Mouse (Mus musculus) kidney, postnatal 0 days (tissue): ENCODE results near the gene Catip. TPM values are rescaled to one million over a fixed set of nuclear protein-coding genes. Genes with fewer than 3 reads are reported as not detected.
"Not testable (repeated sequence)": the region's sequence is repeated elsewhere in the genome, so short reads cannot be mapped to it uniquely, and the experiment has no call there.

Experiments used
- ATAC-seq: fragments of 200-750 bp; cut with Nextera tagmentation; replicated peaks from 2 replicates; pipeline ENCODE4 v1.8.0; 2017; ENCODE audit warnings: low read depth, moderate number of reproducible peaks, moderate TSS enrichment, moderate library complexity; ENCODE audit not compliant: low FRiP score
- DNase-seq: peaks from one replicate; pipeline ENCODE4 v3.0.0-alpha.2; 2016; ENCODE audit warnings: low spot score
- H3K27ac ChIP-seq: fragments of 300-500 bp; sonication (generic); 2 replicates; pipeline ENCODE4 v1.5.1; 2014; ENCODE audit warnings: mild to moderate bottlenecking
- H3K27me3 ChIP-seq: fragments of 300-500 bp; sonication (generic); 2 replicates; pipeline ENCODE4 v1.6.1; 2014; ENCODE audit warnings: low read length, mixed read lengths; ENCODE audit not compliant: insufficient read depth
- H3K36me3 ChIP-seq: fragments of 300-500 bp; sonication (generic); 2 replicates; pipeline ENCODE4 v1.6.1; 2014; ENCODE audit warnings: low read length, mixed read lengths; ENCODE audit not compliant: insufficient read depth
- H3K4me1 ChIP-seq: fragments of 300-500 bp; sonication (generic); replicated peaks from 2 replicates; pipeline ENCODE4 v1.6.1; 2014; ENCODE audit warnings: antibody characterized with exemption, low read length, mixed read lengths; ENCODE audit not compliant: insufficient read depth
- H3K4me2 ChIP-seq: fragments of 300-500 bp; sonication (generic); 2 replicates; pipeline ENCODE4 v1.6.1; 2014; ENCODE audit warnings: mild to moderate bottlenecking, low read length, moderate library complexity, mixed read lengths
- H3K4me3 ChIP-seq: fragments of 300-500 bp; sonication (generic); replicated peaks from 2 replicates; pipeline ENCODE4 v1.5.1; 2014; ENCODE audit warnings: low read depth, low read length
- H3K9ac ChIP-seq: fragments of 300-500 bp; sonication (generic); 2 replicates; pipeline ENCODE4 v1.6.1; 2014; ENCODE audit warnings: low read depth, low read length
- H3K9me3 ChIP-seq: fragments of 300-500 bp; sonication (generic); replicated peaks from 2 replicates; pipeline ENCODE4 v1.6.1; 2016; ENCODE audit warnings: low read length, inconsistent platforms, mixed read lengths
- CTCF ChIP-seq: IDR thresholded peaks from 2 replicates; pipeline ENCODE4 v1.5.1; 2016; ENCODE audit warnings: antibody characterized with exemption, low read depth, mild to moderate bottlenecking, moderate library complexity
- WGBS: fragments of 180-500 bp; shearing (Covaris S2); extraction: QIAGEN DNeasy Blood & Tissue Kit; methylation state at CpG from one replicate; pipeline ENCODE4 v1.1.7; 2014; 5-methylcytosine and 5-hydroxymethylcytosine counted together
- polyA plus RNA-seq: library from polyadenylated mRNA; unstranded; fragments of >200 nt; fragmentation: Nextera tagmentation; extraction: Ambion mirVana; gene quantifications from 2 replicates; pipeline ENCODE4 v1.2.1, GENCODE M21; 2015

Gene Catip
- polyA plus RNA-seq, 1 experiment from 2014 or later, result 0.75 TPM

GRCm38 (mm10) chr1:74335033-74335432 lies 26.9 kb upstream of the Catip start:
- Histone ChIP-seq H3K9ac (no peak overlapping the region), H3K36me3 (no peaks in the 10 kb centered on the region), H3K4me3 (no peak overlapping the region), H3K4me2 (0 out of 2 replicates have a peak overlapping the region, but pooled peaks have one; percentile 4), H3K9me3 (no peaks in the 10 kb centered on the region), H3K27me3 (no peaks in the 10 kb centered on the region), H3K4me1 (peaks cover 18% of the 10 kb centered on the region), H3K27ac (no peak overlapping the region)
- TF ChIP-seq CTCF, result no peak
- 49% methylated on average over 4 of the region's 4 CpGs for WGBS
- ATAC-seq, result no peak
- DNase-seq, result no peak

DNA sequence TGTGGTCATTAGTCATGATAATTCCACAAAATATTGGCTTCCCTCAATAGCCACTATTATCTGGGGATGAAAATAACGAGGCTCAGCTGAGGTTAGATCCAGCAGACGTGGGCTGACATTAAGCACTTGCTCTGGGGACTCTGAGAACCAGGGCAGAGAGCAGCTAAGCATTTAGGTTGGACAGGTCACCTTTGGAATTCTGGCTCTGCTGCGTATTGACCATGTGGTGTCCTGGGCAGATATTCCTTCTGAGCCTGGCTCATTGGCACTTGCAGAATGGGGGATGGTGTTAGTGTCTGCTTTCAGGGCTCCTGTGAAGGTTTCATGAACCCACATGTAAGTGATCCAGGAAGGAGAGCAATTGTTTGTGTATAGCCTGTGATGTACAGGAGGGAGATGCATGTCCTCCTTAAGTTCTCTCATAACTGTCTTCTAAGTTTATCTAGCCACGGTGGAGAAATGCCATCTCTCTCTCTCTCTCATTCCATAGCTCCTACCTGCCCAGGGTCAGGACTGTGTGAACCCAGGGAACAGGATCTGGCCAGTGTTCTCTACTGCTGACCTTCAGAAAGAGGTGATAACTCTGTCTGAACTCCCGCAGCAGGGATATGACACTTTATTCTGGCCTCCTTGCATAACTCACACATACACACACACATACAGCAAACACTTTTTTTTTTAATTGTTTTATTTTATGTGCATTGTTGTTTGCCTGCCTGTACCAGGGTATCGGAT lies 26.3 kb upstream of the Catip start:
- H3K4me1 ChIP-seq, result peaks cover 15% of the 10 kb centered on the region
- ATAC-seq, result no peak
- DNase-seq, result no peak
- WGBS, result 77% methylated on average over 6 of the region's 6 CpGs
- H3K9ac ChIP-seq, result no peak overlapping the region
- no peak overlapping the region for H3K27ac ChIP-seq
- no peaks in the 10 kb centered on the region for H3K9me3 ChIP-seq
- no peak for TF ChIP-seq CTCF
- no peak overlapping the region for H3K4me3 ChIP-seq
- no peak overlapping the region for H3K4me2 ChIP-seq
- no peaks in the 10 kb centered on the region for H3K36me3 ChIP-seq
- H3K27me3 ChIP-seq, result no peaks in the 10 kb centered on the region

DNA sequence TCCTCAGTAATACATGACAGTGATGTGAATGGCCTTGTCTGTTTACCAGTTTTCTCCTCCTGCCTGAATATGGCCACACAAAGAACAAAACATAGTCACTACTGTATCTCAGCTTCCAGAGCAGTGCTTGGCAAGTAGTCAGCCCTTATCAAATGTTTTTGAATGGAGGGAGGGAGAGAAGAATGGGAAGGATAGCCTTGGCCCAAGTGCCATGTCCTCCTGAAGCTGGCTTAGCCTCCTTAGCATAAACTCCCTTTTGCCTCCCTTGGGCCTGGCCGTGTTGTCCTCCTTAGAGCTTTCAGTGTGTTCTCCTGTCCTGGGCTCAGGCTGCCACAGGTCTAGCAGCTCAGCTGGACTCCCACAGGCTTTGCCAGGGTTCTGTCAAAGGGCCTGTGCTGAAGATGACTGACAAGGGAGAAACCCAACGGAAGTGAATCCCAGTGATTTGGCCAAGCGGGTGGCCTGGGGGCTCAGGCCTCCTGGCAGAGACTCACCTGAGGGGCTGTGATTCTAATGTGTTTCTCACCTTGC lies 24.6 kb upstream of the Catip start:
- Histone ChIP-seq H3K4me3 (no peak overlapping the region), H3K27ac (no peak overlapping the region), H3K27me3 (no peaks in the 10 kb centered on the region), H3K9ac (no peak overlapping the region), H3K36me3 (no peaks in the 10 kb centered on the region), H3K4me1 (peaks cover 9% of the 10 kb centered on the region; the same call in 1 of the 2 replicates), H3K4me2 (no peak overlapping the region), H3K9me3 (no peaks in the 10 kb centered on the region)
- DNase-seq (no peak), ATAC-seq (no peak)
- no peak for TF ChIP-seq CTCF
- WGBS, result 78% methylated on average over 3 of the region's 3 CpGs

DNA sequence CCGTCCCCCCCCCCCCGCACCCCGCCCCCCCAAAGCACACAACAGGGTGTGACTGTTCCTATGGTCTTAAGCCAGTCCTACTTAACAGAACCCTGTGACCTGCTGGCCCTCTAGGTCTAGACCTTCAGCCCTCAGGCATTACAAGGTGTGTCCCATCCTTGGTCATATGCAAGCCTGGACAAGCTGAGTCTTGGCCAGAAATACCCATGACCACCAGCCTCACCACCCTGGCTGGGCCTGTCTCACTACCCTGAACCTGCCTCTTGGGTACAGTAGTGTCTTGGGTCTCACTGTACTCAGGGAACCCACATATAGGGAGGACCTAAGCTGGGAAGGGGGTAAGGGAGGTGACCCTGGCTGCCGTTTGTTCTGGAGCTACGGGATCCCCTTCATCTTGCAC lies 23.9 kb upstream of the Catip start:
- no peaks in the 10 kb centered on the region for H3K9me3 ChIP-seq
- H3K27me3 ChIP-seq, result no peaks in the 10 kb centered on the region
- TF ChIP-seq CTCF, result no peak
- H3K9ac ChIP-seq, result no peak overlapping the region
- no peak overlapping the region for H3K4me2 ChIP-seq
- H3K4me3 ChIP-seq, result no peak overlapping the region
- H3K27ac ChIP-seq, result no peak overlapping the region
- no peak for DNase-seq
- peaks cover 9% of the 10 kb centered on the region; the same call in 1 of the 2 replicates for H3K4me1 ChIP-seq
- 68% methylated on average over 5 of the region's 5 CpGs for WGBS
- H3K36me3 ChIP-seq, result no peaks in the 10 kb centered on the region
- ATAC-seq, result no peak

DNA sequence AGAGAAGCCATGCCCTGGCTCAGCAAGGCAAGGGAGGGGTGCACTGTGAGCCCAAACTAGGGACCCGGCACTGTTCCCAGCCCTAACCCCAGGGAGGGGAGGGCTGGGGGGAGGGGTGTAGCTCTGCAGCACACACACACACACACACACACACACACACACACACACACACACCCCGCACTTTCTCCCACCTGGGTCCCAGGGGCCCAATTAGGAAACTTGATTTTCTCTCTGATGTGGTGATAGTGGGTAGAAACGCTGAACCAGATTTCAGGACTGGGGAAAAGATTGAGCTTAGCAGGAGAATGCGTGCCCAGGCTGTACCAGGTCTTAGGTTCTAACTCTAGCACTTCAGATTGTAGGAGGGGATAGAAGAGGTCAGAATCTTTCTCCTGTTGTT lies 23.3 kb upstream of the Catip start:
- no peak for TF ChIP-seq CTCF
- H3K9ac ChIP-seq, result no peak overlapping the region
- H3K27ac ChIP-seq, result no peak overlapping the region
- peaks cover 11% of the 10 kb centered on the region; the same call in 1 of the 2 replicates for H3K4me1 ChIP-seq
- H3K4me2 ChIP-seq, result no peak overlapping the region
- no peaks in the 10 kb centered on the region for H3K36me3 ChIP-seq
- no peak for ATAC-seq
- WGBS, result 78% methylated on average over 4 of the region's 4 CpGs
- H3K9me3 ChIP-seq, result no peaks in the 10 kb centered on the region
- no peak for DNase-seq
- H3K4me3 ChIP-seq, result no peak overlapping the region
- H3K27me3 ChIP-seq, result no peaks in the 10 kb centered on the region

DNA sequence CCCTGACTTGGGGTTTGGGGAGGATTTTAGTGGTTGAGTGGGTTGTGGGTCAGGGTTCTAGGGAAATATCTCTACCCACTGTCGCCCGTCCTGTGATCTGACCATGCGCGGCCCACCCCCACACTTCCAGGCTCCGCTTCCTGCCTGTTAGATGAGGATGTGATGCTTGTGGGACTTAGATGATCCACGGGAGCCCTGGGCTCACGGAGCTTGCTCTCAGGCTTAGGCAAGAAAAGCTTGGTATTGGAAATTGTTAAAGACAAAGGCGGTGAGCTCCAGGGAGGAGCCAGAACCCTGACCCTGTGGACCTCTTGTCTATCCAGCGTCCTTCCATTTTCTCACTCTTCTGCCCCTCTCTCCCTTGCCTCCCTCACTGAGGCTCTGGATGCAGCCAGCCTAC lies 22.0 kb upstream of the Catip start:
- Histone ChIP-seq H3K27me3 (no peaks in the 10 kb centered on the region), H3K4me1 (0 out of 2 replicates have a peak, but pooled peaks cover 17% of the 10 kb centered on the region), H3K4me3 (no peak overlapping the region), H3K36me3 (no peaks in the 10 kb centered on the region), H3K4me2 (no peak overlapping the region), H3K9ac (no peak overlapping the region), H3K27ac (no peak overlapping the region), H3K9me3 (no peaks in the 10 kb centered on the region)
- DNase-seq (no peak), ATAC-seq (no peak)
- no peak for TF ChIP-seq CTCF
- WGBS, result 76% methylated on average over 9 of the region's 9 CpGs

GRCm38 (mm10) chr1:74340361-74340764 lies 21.5 kb upstream of the Catip start:
- no peaks in the 10 kb centered on the region for H3K36me3 ChIP-seq
- ATAC-seq (no peak), DNase-seq (no peak)
- TF ChIP-seq CTCF, result no peak
- H3K9ac ChIP-seq, result no peak overlapping the region
- H3K9me3 ChIP-seq, result no peaks in the 10 kb centered on the region
- H3K27me3 ChIP-seq, result no peaks in the 10 kb centered on the region
- H3K27ac ChIP-seq, result no peak overlapping the region
- H3K4me3 ChIP-seq, result no peak overlapping the region
- H3K4me1 ChIP-seq, result 0 out of 2 replicates have a peak, but pooled peaks cover 17% of the 10 kb centered on the region
- no peak overlapping the region for H3K4me2 ChIP-seq
- 89% methylated on average over 6 of the region's 6 CpGs for WGBS

- ATAC-seq, DNase-seq, H3K4me3 ChIP-seq, H3K4me2 ChIP-seq, H3K36me3 ChIP-seq, H3K27me3 ChIP-seq, H3K9ac ChIP-seq, H3K27ac ChIP-seq, H3K9me3 ChIP-seq: not testable (repeated sequence)
- WGBS, result 90% methylated on average over 4 of the region's 4 CpGs
- 0 out of 2 replicates have a peak, but pooled peaks cover 17% of the 10 kb centered on the region for H3K4me1 ChIP-seq
These were observed 20.9 kb upstream of the Catip start for GRCm38 (mm10) chr1:74340992-74341391.
